Mouse (Mus musculus) MEL (cell line): ENCODE measurements around the gene Dbil5. TPM values are rescaled to one million over a fixed set of nuclear protein-coding genes. Genes with fewer than 3 reads are reported as not detected.

Experiments
- DNase-seq: peaks from one replicate; pipeline ENCODE4 v3.0.0; 2011; ENCODE audit warnings: low read depth, low spot score
- H3K27ac ChIP-seq: 2 replicates; pipeline ENCODE4 v1.5.1; 2012; ENCODE audit warnings: low read depth, mild to moderate bottlenecking, control low read depth, low read length, moderate library complexity; ENCODE audit not compliant: control insufficient read depth
- H3K27me3 ChIP-seq, 2 experiments: fragments of 150-350 bp in 1 of 2; sonication (generic) in 1 of 2; 2 replicates each; pipeline ENCODE4 v1.6.1; 2012; ENCODE audit warnings: low read length in 2 of 2, mild to moderate bottlenecking in 2 of 2, improper control_type of control experiment in 1 of 2, moderate library complexity in 1 of 2; ENCODE audit not compliant: insufficient read depth in 2 of 2, control insufficient read depth in 1 of 2
- H3K36me3 ChIP-seq, 2 experiments: 2 replicates each; pipeline ENCODE4 v1.6.1; 2012 to 2014; ENCODE audit warnings: low read length in 2 of 2, improper control_type of control experiment in 1 of 2, inconsistent platforms in 1 of 2, mild to moderate bottlenecking in 1 of 2; ENCODE audit not compliant: insufficient read depth in 2 of 2, control insufficient read depth in 1 of 2
- H3K4me1 ChIP-seq, 2 experiments: fragments of 150-350 bp in 1 of 2; sonication (generic) in 1 of 2; 2 replicates each; pipeline ENCODE4 v1.6.1; 2012; ENCODE audit warnings: low read length in 2 of 2, improper control_type of control experiment in 1 of 2, mild to moderate bottlenecking in 1 of 2; ENCODE audit not compliant: insufficient read depth in 2 of 2, control insufficient read depth in 1 of 2
- H3K4me3 ChIP-seq, 2 experiments: fragments of 150-350 bp in 1 of 2; sonication (generic) in 1 of 2; 2 replicates each; pipeline ENCODE4 v1.5.1; 2012; ENCODE audit warnings: low read depth in 2 of 2, low read length in 2 of 2, mild to moderate bottlenecking in 2 of 2, moderate library complexity in 2 of 2, control low read depth in 1 of 2, improper control_type of control experiment in 1 of 2; ENCODE audit not compliant: control insufficient read depth in 1 of 2, insufficient read depth in 1 of 2
- H3K79me2 ChIP-seq: 2 replicates; pipeline ENCODE4 v1.6.1; 2012; ENCODE audit warnings: mild to moderate bottlenecking, low read length, moderate library complexity; ENCODE audit not compliant: control insufficient read depth, poor library complexity, insufficient read depth
- H3K9ac ChIP-seq: 2 replicates; pipeline ENCODE4 v1.6.1; 2012; ENCODE audit warnings: low read depth, mild to moderate bottlenecking, control low read depth, low read length, moderate library complexity; ENCODE audit not compliant: control insufficient read depth, poor library complexity, severe bottlenecking
- H3K9me3 ChIP-seq: fragments of 150-350 bp; sonication (generic); replicated peaks from 2 replicates; pipeline ENCODE4 v1.6.1; 2012; ENCODE audit warnings: mild to moderate bottlenecking, low read length, improper control_type of control experiment, moderate library complexity; ENCODE audit not compliant: insufficient read depth
- BHLHE40 ChIP-seq: IDR thresholded peaks from 2 replicates; pipeline ENCODE4 v1.6.1; 2012; ENCODE audit warnings: low read depth, mild to moderate bottlenecking, inconsistent platforms, low read length, improper control_type of control experiment, borderline replicate concordance
- CHD1 ChIP-seq: IDR thresholded peaks from 2 replicates; pipeline ENCODE4 v1.6.1; 2012; ENCODE audit warnings: low read depth, mild to moderate bottlenecking, inconsistent platforms, low read length, improper control_type of control experiment
- CTCF ChIP-seq, 3 experiments: IDR thresholded peaks in 2 of 3; conservative IDR thresholded peaks in 1 of 3; 2 replicates each; pipeline ENCODE4 v1.5.1; 2011 to 2012; ENCODE audit warnings: low read length in 3 of 3, low read depth in 2 of 3, mild to moderate bottlenecking in 2 of 3, improper control_type of control experiment in 1 of 3, inconsistent platforms in 1 of 3, mixed read lengths in 1 of 3, moderate library complexity in 1 of 3; ENCODE audit not compliant: control insufficient read depth in 1 of 3, insufficient read depth in 1 of 3, poor library complexity in 1 of 3, severe bottlenecking in 1 of 3
- E2F4 ChIP-seq: IDR thresholded peaks from 2 replicates; pipeline ENCODE4 v1.6.1; 2011; ENCODE audit warnings: low read depth, low read length, improper control_type of control experiment, borderline replicate concordance
- ELF1 ChIP-seq: IDR thresholded peaks from 2 replicates; pipeline ENCODE4 v1.6.1; 2014; ENCODE audit warnings: low read depth, mild to moderate bottlenecking, inconsistent platforms, low read length, improper control_type of control experiment, moderate library complexity
- EP300 ChIP-seq, 2 experiments: IDR thresholded peaks; 2 replicates each; pipeline ENCODE4 v1.6.1; 2011; ENCODE audit warnings: improper control_type of control experiment in 2 of 2, low read length in 2 of 2, low read depth in 1 of 2, mild to moderate bottlenecking in 1 of 2
- ETS1 ChIP-seq: IDR thresholded peaks from 2 replicates; pipeline ENCODE4 v1.6.1; 2012; ENCODE audit warnings: low read depth, mild to moderate bottlenecking, inconsistent platforms, low read length, improper control_type of control experiment, moderate library complexity
- GABPA ChIP-seq: IDR thresholded peaks from 2 replicates; pipeline ENCODE4 v1.6.1; 2012; ENCODE audit warnings: low read depth, mild to moderate bottlenecking, inconsistent platforms, low read length, improper control_type of control experiment, moderate library complexity
- KAT2A ChIP-seq: conservative IDR thresholded peaks from 2 replicates; pipeline ENCODE4 v1.6.1; 2012; ENCODE audit warnings: low read depth, low read length, improper control_type of control experiment, inconsistent platforms
- MAZ ChIP-seq: IDR thresholded peaks from 2 replicates; pipeline ENCODE4 v1.6.1; 2012; ENCODE audit warnings: low read depth, mild to moderate bottlenecking, inconsistent platforms, low read length, improper control_type of control experiment
- MXI1 ChIP-seq: IDR thresholded peaks from 2 replicates; pipeline ENCODE4 v1.6.1; 2011; ENCODE audit warnings: mild to moderate bottlenecking, low read depth, low read length, improper control_type of control experiment
- MYB ChIP-seq: IDR thresholded peaks from 2 replicates; pipeline ENCODE4 v1.6.1; 2011; ENCODE audit warnings: mild to moderate bottlenecking, low read depth, low read length, improper control_type of control experiment
- POLR2AphosphoS5 ChIP-seq: IDR thresholded peaks from 2 replicates; pipeline ENCODE4 v1.6.1; 2012; ENCODE audit warnings: low read depth, borderline replicate concordance, mild to moderate bottlenecking, inconsistent platforms, low read length, moderate library complexity, mixed read lengths
- RCOR1 ChIP-seq: IDR thresholded peaks from 2 replicates; pipeline ENCODE4 v1.6.1; 2012; ENCODE audit warnings: low read depth, mild to moderate bottlenecking, inconsistent platforms, low read length, improper control_type of control experiment
- SIN3A ChIP-seq: IDR thresholded peaks from 2 replicates; pipeline ENCODE4 v1.6.1; 2012; ENCODE audit warnings: low read length, improper control_type of control experiment, inconsistent platforms
- TBP ChIP-seq: IDR thresholded peaks from 2 replicates; pipeline ENCODE4 v1.8.0; 2011; ENCODE audit warnings: low read depth, low read length, improper control_type of control experiment
- TCF12 ChIP-seq: IDR thresholded peaks from 2 replicates; pipeline ENCODE4 v1.6.1; 2014; ENCODE audit warnings: low read depth, mild to moderate bottlenecking, inconsistent platforms, low read length, improper control_type of control experiment, moderate library complexity
- UBTF ChIP-seq: IDR thresholded peaks from 2 replicates; pipeline ENCODE4 v1.6.1; 2012; ENCODE audit warnings: low read depth, mild to moderate bottlenecking, inconsistent platforms, low read length, improper control_type of control experiment, moderate library complexity, borderline replicate concordance; ENCODE audit not compliant: insufficient read depth
- ZC3H11A ChIP-seq: IDR thresholded peaks from 2 replicates; pipeline ENCODE4 v1.6.1; 2012; ENCODE audit warnings: low read depth, mild to moderate bottlenecking, inconsistent platforms, low read length, improper control_type of control experiment
- ZMIZ1 ChIP-seq: IDR thresholded peaks from 2 replicates; pipeline ENCODE4 v1.6.1; 2012; ENCODE audit warnings: low read depth, mild to moderate bottlenecking, inconsistent platforms, low read length, improper control_type of control experiment, moderate library complexity
- polyA plus RNA-seq, 2 experiments: library from polyadenylated mRNA; stranded (reverse) in 1 of 2; unstranded in 1 of 2; fragments of >175 nt in 1 of 2; fragments of >200 nt in 1 of 2; gene quantifications; 2 replicates each; pipeline versions ENCODE4 v1.2.1 to v1.2.4; 2012; ENCODE audit warnings: low replicate concordance in 2 of 2, low read depth in 1 of 2; ENCODE audit not compliant: insufficient read length in 2 of 2, insufficient read depth in 1 of 2, missing spikeins in 1 of 2
- total RNA-seq: library from RNA; depleted of rRNA; stranded (reverse); fragments of 300-350 nt; gene quantifications from 2 replicates; pipeline ENCODE4 v1.2.3, GENCODE M21; 2012

Gene Dbil5
- total and polyA plus RNA-seq, 3 experiments: 0.62 to 0.67 TPM; not detected in 1

DNA sequence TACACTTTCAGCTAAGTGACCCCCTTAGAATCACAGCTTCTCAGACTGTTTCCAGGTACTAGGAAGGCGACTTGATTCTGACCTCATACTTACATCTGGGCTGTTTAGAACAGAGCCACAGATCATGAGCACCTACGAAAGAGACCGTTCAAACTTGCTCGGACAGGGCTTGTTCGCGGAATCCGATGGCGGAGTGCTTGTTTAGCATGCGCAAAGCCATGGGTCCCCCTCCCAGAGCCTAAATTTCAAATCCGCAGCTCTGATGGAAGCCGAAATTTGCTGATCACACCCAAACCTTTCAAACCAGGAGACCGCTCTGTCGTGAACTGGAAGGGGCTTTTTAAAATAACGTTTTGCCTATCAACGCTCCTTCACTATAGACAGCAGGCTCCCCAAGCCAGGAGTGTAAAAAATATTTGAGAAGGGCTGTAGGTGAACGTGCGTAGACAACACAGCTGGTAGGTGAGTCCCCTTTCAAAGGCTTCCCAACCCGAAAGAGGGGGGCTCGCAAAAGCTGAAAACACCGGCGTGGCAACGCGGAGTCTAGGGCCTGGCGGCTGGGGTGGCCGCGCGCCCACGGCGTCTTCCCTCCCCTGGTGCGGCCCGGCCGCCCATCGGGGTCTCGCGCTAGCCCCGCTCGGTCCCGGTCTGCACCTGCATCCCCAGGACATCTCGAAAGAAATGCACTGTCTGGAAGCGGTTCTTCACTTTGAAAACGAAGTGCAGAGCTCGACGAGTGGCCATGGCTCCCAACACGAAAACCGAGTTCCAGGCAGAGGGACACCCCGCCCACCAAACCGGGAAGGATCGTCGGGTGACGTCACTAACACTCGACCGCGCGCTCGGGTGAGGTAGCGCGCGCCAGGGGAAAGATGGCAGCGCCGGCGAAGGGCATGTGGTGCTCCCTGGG, 25.7 kb downstream of the Dbil5 start, which contains the start of the genes Mrm3 and Glod4 (continued):
- TF ChIP-seq MAZ (peak; percentile 61; the same call in 1 of the 2 replicates), MYB (no peak), SIN3A (peak; percentile 98), KAT2A (peak; percentile 63; the same call in 1 of the 2 replicates), TCF12 (peak; percentile 75; the same call in 1 of the 2 replicates), ZC3H11A (peak; percentile 32; the same call in 1 of the 2 replicates), UBTF (0 out of 2 replicates have a peak, but pooled peaks have one; percentile 73), CTCF (IDR thresholded peaks at IDR 0.05 in 2 of 3, conservative IDR thresholded peaks at IDR 0.05 in 1 of 3; ENCODE audit: control insufficient read depth in 1 of 3, insufficient read depth in 1 of 3, low read depth in 2 of 3, low read length in 3 of 3, poor library complexity in 1 of 3, severe bottlenecking in 1 of 3) (no peak), CHD1 (peak; percentile 79; the same call in 1 of the 2 replicates), ETS1 (peak; percentile 52), POLR2AphosphoS5 (no peak), ZMIZ1 (no peak; the same call in 1 of the 2 replicates), ELF1 (peak; percentile 85), GABPA (no peak), MXI1 (peak; percentile 98), BHLHE40 (no peak), EP300 (IDR thresholded peaks at IDR 0.05; ENCODE audit: low read depth in 1 of 2, low read length in 2 of 2) (no peak)
- TF ChIP-seq, all 39 proteins: peak for 20

DNA sequence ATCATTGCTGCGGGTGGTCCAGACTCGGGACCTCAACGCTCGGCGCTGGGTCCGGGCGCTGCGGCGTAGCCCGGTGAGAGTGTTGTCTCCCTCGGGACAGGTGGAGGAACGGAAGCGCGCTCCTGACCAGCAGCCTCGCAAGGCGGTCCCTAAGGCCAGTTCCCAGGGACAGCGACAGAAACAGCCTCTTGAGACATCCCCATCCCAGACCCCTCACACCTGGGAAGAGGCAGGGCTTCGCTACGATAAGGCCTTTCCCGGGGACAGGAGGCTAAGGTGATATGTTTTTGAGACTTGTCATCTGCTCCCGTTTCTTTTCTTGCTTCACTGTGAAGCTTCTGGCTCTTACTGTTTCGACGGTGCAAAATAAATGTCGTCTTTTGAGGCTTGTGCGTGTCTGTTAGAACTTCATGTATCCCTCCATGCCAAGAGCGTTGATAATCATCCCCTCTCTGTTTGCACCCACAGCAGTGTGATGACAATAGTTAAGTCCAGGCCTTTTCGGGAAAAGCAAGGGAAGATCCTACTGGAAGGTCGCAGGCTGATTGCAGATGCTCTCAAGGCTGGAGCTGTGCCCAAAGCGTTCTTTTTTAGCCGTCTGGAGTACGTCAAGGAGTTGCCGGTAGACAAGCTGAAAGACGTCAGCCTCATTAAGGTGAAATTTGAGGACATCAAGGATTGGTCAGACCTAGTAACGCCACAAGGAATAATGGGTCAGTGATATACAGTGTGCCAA, 26.6 kb downstream of the Dbil5 start:
- Histone ChIP-seq H3K4me3 (peak overlapping the region; percentile 84), H3K36me3 (peaks cover 4 to 19% of the 10 kb centered on the region in 2 experiments; a peak in 3 of 4 replicates), H3K4me1 (peaks cover 0 to 12% of the 10 kb centered on the region in 2 experiments; a peak in 2 of 4 replicates), H3K9ac (peak overlapping the region; percentile 89), H3K79me2 (peaks cover 29% of the 10 kb centered on the region), H3K27me3 (no peaks in the 10 kb centered on the region), H3K9me3 (no peaks in the 10 kb centered on the region), H3K27ac (0 out of 2 replicates have a peak overlapping the region, but pooled peaks have one; percentile 23)
- TF ChIP-seq E2F4: no peak
- no peak for TF ChIP-seq KAT2A
- no peak for TF ChIP-seq MAZ
- no peak for TF ChIP-seq RCOR1
- TF ChIP-seq ZC3H11A: no peak
- peak; percentile 6; the same call in 1 of the 2 replicates for TF ChIP-seq TBP
- TF ChIP-seq BHLHE40: no peak
- no peak for DNase-seq
